Mouse (Mus musculus): ENCODE results near the gene Ntpcr. TPM values are rescaled to one million over a fixed set of nuclear protein-coding genes. Genes with fewer than 3 reads are reported as not detected.
A peak's percentile ranks its signal among the peaks of the same experiment; 100 is the strongest.

Ntpcr gene
- total and polyA plus RNA-seq, 3 experiments, result 40.0 to 45.3 TPM; not detected in 1

DNA sequence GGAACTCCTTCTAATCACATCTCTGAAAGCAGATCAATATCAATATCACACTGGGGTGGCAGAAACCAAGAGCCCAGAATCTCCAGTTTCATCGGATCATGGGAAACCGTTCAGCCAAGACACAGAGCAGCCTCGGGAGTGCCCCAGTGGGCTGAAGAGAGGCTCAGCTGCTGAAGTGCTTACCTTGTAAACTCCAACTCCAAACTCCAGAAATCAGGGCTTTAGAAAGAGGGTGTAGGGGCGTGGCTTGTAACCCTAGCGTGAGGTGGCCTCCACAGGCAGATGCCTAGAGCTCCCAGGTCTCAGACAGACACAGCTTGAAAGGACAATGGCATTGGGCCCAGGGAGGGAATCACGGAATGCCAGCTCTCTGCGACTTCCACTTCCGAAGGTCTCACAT, 2.0 kb upstream of the Ntpcr start:
- H3K27ac ChIP-seq (ENCODE audit: control insufficient read depth, low read depth, low read length), result no peak overlapping the region
- no peaks in the 10 kb centered on the region; a peak in 1 of 4 replicates for H3K27me3 ChIP-seq (ENCODE audit: control insufficient read depth in 1 of 2, insufficient read depth in 2 of 2, low read length in 2 of 2)
- H3K79me2 ChIP-seq (ENCODE audit: control insufficient read depth, insufficient read depth, low read length, poor library complexity), result no peaks in the 10 kb centered on the region
- H3K9ac ChIP-seq (ENCODE audit: control insufficient read depth, low read depth, low read length, poor library complexity, severe bottlenecking), result no peak overlapping the region
- no peaks in the 10 kb centered on the region for H3K9me3 ChIP-seq (replicated peaks; ENCODE audit: insufficient read depth, low read length)
- H3K36me3 ChIP-seq (ENCODE audit: control insufficient read depth in 1 of 2, insufficient read depth in 2 of 2, low read length in 2 of 2), result peaks cover 0 to 5% of the 10 kb centered on the region in 2 experiments; a peak in 2 of 4 replicates
- no peak for DNase-seq (ENCODE audit: low read depth, low spot score)
- no peak for TF ChIP-seq POLR2AphosphoS5 (IDR thresholded peaks at IDR 0.05; ENCODE audit: borderline replicate concordance, low read depth, low read length)
- TF ChIP-seq GATA1 (IDR thresholded peaks at IDR 0.05; ENCODE audit: low read depth, low read length), result no peak
- TF ChIP-seq UBTF (IDR thresholded peaks at IDR 0.05; ENCODE audit: borderline replicate concordance, insufficient read depth, low read depth, low read length), result no peak
- no peak for TF ChIP-seq BHLHE40 (IDR thresholded peaks at IDR 0.05; ENCODE audit: borderline replicate concordance, low read depth, low read length)
- no peak for TF ChIP-seq EP300 (IDR thresholded peaks at IDR 0.05; ENCODE audit: low read depth in 1 of 2, low read length in 2 of 2)
- TF ChIP-seq ZKSCAN1 (IDR thresholded peaks at IDR 0.05; ENCODE audit: low read depth, low read length), result no peak
- TF ChIP-seq TBP (IDR thresholded peaks at IDR 0.05; ENCODE audit: low read depth, low read length), result no peak
- no peak for TF ChIP-seq SIN3A (IDR thresholded peaks at IDR 0.05; ENCODE audit: low read length)
- no peak for TF ChIP-seq TAL1 (IDR thresholded peaks at IDR 0.05; ENCODE audit: low read length)
- no peak for TF ChIP-seq USF1 (IDR thresholded peaks at IDR 0.05; ENCODE audit: low read depth, low read length)
- TF ChIP-seq MEF2A (IDR thresholded peaks at IDR 0.05; ENCODE audit: extremely low read depth, insufficient replicate concordance, low read depth, low read length, poor library complexity, severe bottlenecking), result no peak
- no peak for TF ChIP-seq NELFE (IDR thresholded peaks at IDR 0.05; ENCODE audit: low read depth, low read length)
- no peak for TF ChIP-seq ELF1 (IDR thresholded peaks at IDR 0.05; ENCODE audit: low read depth, low read length)
- peaks cover 0 to 13% of the 10 kb centered on the region in 2 experiments; a peak in 2 of 4 replicates for H3K4me1 ChIP-seq (ENCODE audit: control insufficient read depth in 1 of 2, insufficient read depth in 2 of 2, low read length in 2 of 2)
- no peak overlapping the region for H3K4me3 ChIP-seq (ENCODE audit: control insufficient read depth in 1 of 2, insufficient read depth in 1 of 2, low read depth in 2 of 2, low read length in 2 of 2)

DNA sequence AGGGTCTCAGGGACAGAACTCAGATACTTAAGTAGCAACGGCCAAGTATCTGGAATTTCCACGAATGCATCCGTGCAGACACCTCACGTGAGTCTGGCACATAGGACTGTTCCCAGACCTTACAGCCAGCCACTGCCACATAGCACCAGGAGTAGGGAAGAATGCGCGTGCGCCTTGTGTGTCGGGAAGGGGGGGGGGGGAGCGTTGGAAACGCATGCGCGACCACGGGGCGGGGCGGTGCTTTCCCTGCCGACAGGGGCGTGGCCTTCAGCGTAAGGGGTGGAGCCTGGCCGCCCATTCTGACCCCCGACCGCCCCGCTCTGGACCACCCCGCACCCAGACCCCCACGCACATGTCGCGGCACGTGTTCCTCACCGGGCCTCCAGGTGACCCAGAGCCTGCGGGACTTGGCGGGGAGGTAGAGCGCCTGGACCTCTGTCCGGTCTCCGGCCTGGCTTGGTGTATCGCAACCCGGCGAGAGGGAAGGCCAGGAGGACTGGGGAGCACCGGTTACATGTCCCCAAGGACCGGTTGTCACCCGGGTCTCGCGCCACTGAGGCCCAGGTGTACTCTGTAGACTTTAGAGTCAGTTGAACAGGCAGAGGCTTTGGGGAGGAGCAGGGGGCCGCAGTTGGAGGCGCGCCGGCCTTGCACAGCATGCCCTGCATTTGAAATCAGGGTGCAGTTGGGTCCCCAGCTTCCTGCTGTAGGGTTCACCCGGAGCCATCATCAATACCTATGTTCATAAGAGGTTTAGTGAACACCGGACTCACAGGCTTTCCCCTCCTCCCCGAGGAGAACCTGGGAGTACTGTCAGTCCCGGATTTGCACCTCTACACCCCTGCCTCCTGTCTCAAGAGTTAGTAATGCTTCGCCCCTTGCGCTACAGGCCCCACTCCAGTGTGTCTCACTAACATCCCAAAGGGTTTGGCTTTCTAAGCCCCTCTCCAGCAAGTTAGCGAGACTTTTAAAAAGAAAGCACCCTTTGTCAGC, 4.5 kb downstream of the Ntpcr start:
- peak overlapping the region; percentile 36; the same call in 1 of the 2 replicates for H3K27ac ChIP-seq (ENCODE audit: control insufficient read depth, low read depth, low read length)
- TF ChIP-seq MAZ (IDR thresholded peaks at IDR 0.05; ENCODE audit: low read depth, low read length), result peak; percentile 86
- TF ChIP-seq USF1 (IDR thresholded peaks at IDR 0.05; ENCODE audit: low read depth, low read length), result no peak
- TF ChIP-seq GABPA (IDR thresholded peaks at IDR 0.05; ENCODE audit: low read depth, low read length), result no peak
- no peak for TF ChIP-seq ETS1 (IDR thresholded peaks at IDR 0.05; ENCODE audit: low read depth, low read length)
- TF ChIP-seq GATA1 (IDR thresholded peaks at IDR 0.05; ENCODE audit: low read depth, low read length), result no peak
- no peak; the same call in 1 of the 2 replicates for TF ChIP-seq POLR2AphosphoS2 (IDR thresholded peaks at IDR 0.05; ENCODE audit: low read length)
- no peak for TF ChIP-seq MAFK (IDR thresholded peaks at IDR 0.05; ENCODE audit: borderline replicate concordance, low read depth, low read length)
- peak; percentile 57 for TF ChIP-seq HCFC1 (IDR thresholded peaks at IDR 0.05; ENCODE audit: low read depth, low read length)
- no peak for TF ChIP-seq TAL1 (IDR thresholded peaks at IDR 0.05; ENCODE audit: low read length)
- peak; percentile 69 to 72 for TF ChIP-seq POLR2A (IDR thresholded peaks at IDR 0.05; ENCODE audit: control insufficient read depth in 1 of 2, insufficient read depth in 1 of 2, low read depth in 1 of 2, low read length in 2 of 2, poor library complexity in 1 of 2)
- peak; percentile 73; the same call in 1 of the 2 replicates for TF ChIP-seq ZMIZ1 (IDR thresholded peaks at IDR 0.05; ENCODE audit: low read depth, low read length)
- TF ChIP-seq KAT2A (conservative IDR thresholded peaks at IDR 0.05; ENCODE audit: low read depth, low read length), result no peak
- no peak for TF ChIP-seq EP300 (IDR thresholded peaks at IDR 0.05; ENCODE audit: low read depth in 1 of 2, low read length in 2 of 2)
- peak; percentile 83 for TF ChIP-seq MAX (IDR thresholded peaks at IDR 0.05; ENCODE audit: low read length)
- TF ChIP-seq ELF1 (IDR thresholded peaks at IDR 0.05; ENCODE audit: low read depth, low read length), result no peak
- TF ChIP-seq CHD1 (IDR thresholded peaks at IDR 0.05; ENCODE audit: low read depth, low read length), result no peak
- TF ChIP-seq MYC (IDR thresholded peaks at IDR 0.05; ENCODE audit: low read depth, low read length), result peak; percentile 90
- no peak for TF ChIP-seq ZNF384 (IDR thresholded peaks at IDR 0.05; ENCODE audit: low read depth, low read length)
- TF ChIP-seq ZC3H11A (IDR thresholded peaks at IDR 0.05; ENCODE audit: low read depth, low read length), result no peak
- TF ChIP-seq SIN3A (IDR thresholded peaks at IDR 0.05; ENCODE audit: low read length), result peak; percentile 53
- no peak for TF ChIP-seq E2F4 (IDR thresholded peaks at IDR 0.05; ENCODE audit: borderline replicate concordance, low read depth, low read length)

More for the DNA sequence above, 4.5 kb downstream of the Ntpcr start:
- peak; percentile 87 for DNase-seq (ENCODE audit: low read depth, low spot score)
- no peaks in the 10 kb centered on the region for H3K9me3 ChIP-seq (replicated peaks; ENCODE audit: insufficient read depth, low read length)
- H3K36me3 ChIP-seq (ENCODE audit: control insufficient read depth in 1 of 2, insufficient read depth in 2 of 2, low read length in 2 of 2), result peaks cover 0 to 2% of the 10 kb centered on the region in 2 experiments; a peak in 1 of 4 replicates
- peaks cover 3% of the 10 kb centered on the region for H3K79me2 ChIP-seq (ENCODE audit: control insufficient read depth, insufficient read depth, low read length, poor library complexity)
- no peaks in the 10 kb centered on the region; a peak in 1 of 4 replicates for H3K27me3 ChIP-seq (ENCODE audit: control insufficient read depth in 1 of 2, insufficient read depth in 2 of 2, low read length in 2 of 2)
- H3K4me1 ChIP-seq (ENCODE audit: control insufficient read depth in 1 of 2, insufficient read depth in 2 of 2, low read length in 2 of 2), result peaks cover 0 to 3% of the 10 kb centered on the region in 2 experiments; a peak in 1 of 4 replicates
- H3K4me3 ChIP-seq (ENCODE audit: control insufficient read depth in 1 of 2, insufficient read depth in 1 of 2, low read depth in 2 of 2, low read length in 2 of 2), result peak overlapping the region; percentile 92 to 96
- peak overlapping the region; percentile 94 for H3K9ac ChIP-seq (ENCODE audit: control insufficient read depth, low read depth, low read length, poor library complexity, severe bottlenecking)

Measured in MEL (cell line).